Mouse (Mus musculus) CH12.LX (cell line): ENCODE measurements at regions not wholly inside any gene's neighbourhood (a gene's known extent, or its start where the extent isn't known, plus 50 kb on each side); places are given as distances from the start of the nearest gene placed in this dataset.

Experiments
- DNase-seq: peaks from one replicate; pipeline ENCODE4 v3.0.0-alpha.2; 2013; ENCODE audit errors: extremely low read depth
- H3K27ac ChIP-seq: 2 replicates; pipeline ENCODE4 v1.5.1; 2012; ENCODE audit warnings: low read depth, mild to moderate bottlenecking, control low read depth, moderate library complexity; ENCODE audit not compliant: insufficient read depth
- H3K27me3 ChIP-seq: replicated peaks from 2 replicates; pipeline ENCODE3; 2012; ENCODE audit warnings: inconsistent platforms
- H3K36me3 ChIP-seq, 2 experiments: replicated peaks in 1 of 2; 2 replicates each; pipeline versions ENCODE3 to v1.6.1; 2012; ENCODE audit warnings: inconsistent platforms in 1 of 2, low read length in 1 of 2, mild to moderate bottlenecking in 1 of 2, mixed read lengths in 1 of 2, moderate library complexity in 1 of 2; ENCODE audit not compliant: control insufficient read depth in 1 of 2, insufficient read depth in 1 of 2
- H3K4me1 ChIP-seq, 2 experiments: 2 replicates each; pipeline ENCODE4 v1.6.1; 2012; ENCODE audit warnings: inconsistent platforms in 1 of 2, moderate library complexity in 1 of 2; ENCODE audit not compliant: insufficient read depth in 2 of 2, control insufficient read depth in 1 of 2
- H3K4me2 ChIP-seq: 2 replicates; pipeline ENCODE4 v1.6.1; 2012; ENCODE audit warnings: low read depth, mild to moderate bottlenecking, control low read depth; ENCODE audit not compliant: poor library complexity, insufficient read depth, severe bottlenecking
- H3K4me3 ChIP-seq, 3 experiments: fragments of 150-350 bp in 1 of 3; sonication (generic) in 1 of 3; replicated peaks in 1 of 3; 2 replicates each; pipeline versions ENCODE3 to v1.5.1; 2011 to 2012; ENCODE audit warnings: low read depth in 2 of 3, low read length in 2 of 3, mild to moderate bottlenecking in 2 of 3, moderate library complexity in 2 of 3, control low read depth in 1 of 3, improper control_type of control experiment in 1 of 3, inconsistent platforms in 1 of 3, mixed read lengths in 1 of 3; ENCODE audit not compliant: poor library complexity in 1 of 3
- H3K79me2 ChIP-seq: replicated peaks from 2 replicates; pipeline ENCODE4 v1.6.1; 2012; ENCODE audit warnings: mild to moderate bottlenecking, moderate library complexity; ENCODE audit not compliant: control insufficient read depth, poor library complexity, insufficient read depth, severe bottlenecking; ENCODE audit errors: extremely low read depth
- H3K9ac ChIP-seq: 2 replicates; pipeline ENCODE4 v1.6.1; 2012; ENCODE audit warnings: low read depth, mild to moderate bottlenecking, control low read depth, moderate library complexity; ENCODE audit not compliant: insufficient read depth
- H3K9me3 ChIP-seq: replicated peaks from 2 replicates; pipeline ENCODE3; 2012; ENCODE audit warnings: low read length, inconsistent platforms, mixed read lengths
- BHLHE40 ChIP-seq: IDR thresholded peaks from 2 replicates; pipeline ENCODE4 v1.6.1; 2011; ENCODE audit warnings: mild to moderate bottlenecking, low read depth, low read length, improper control_type of control experiment
- CHD1 ChIP-seq: IDR thresholded peaks from 2 replicates; pipeline ENCODE4 v1.6.1; 2012; ENCODE audit warnings: low read depth, low read length, improper control_type of control experiment, inconsistent platforms
- E2F4 ChIP-seq: IDR thresholded peaks from 2 replicates; pipeline ENCODE4 v1.6.1; 2011; ENCODE audit warnings: low read depth, low read length, improper control_type of control experiment; ENCODE audit not compliant: insufficient replicate concordance
- ELF1 ChIP-seq: IDR thresholded peaks from 2 replicates; pipeline ENCODE4 v1.6.1; 2014; ENCODE audit warnings: low read depth, mild to moderate bottlenecking, inconsistent platforms, low read length, improper control_type of control experiment
- ETS1 ChIP-seq: conservative IDR thresholded peaks from 2 replicates; pipeline ENCODE4 v1.6.1; 2012; ENCODE audit warnings: low read depth, mild to moderate bottlenecking, inconsistent platforms, low read length, improper control_type of control experiment, moderate library complexity
- HCFC1 ChIP-seq: IDR thresholded peaks from 2 replicates; pipeline ENCODE4 v1.6.1; 2012; ENCODE audit warnings: low read depth, mild to moderate bottlenecking, inconsistent platforms, low read length, improper control_type of control experiment
- IRF4 ChIP-seq: IDR thresholded peaks from 2 replicates; pipeline ENCODE4 v1.6.1; 2014; ENCODE audit warnings: low read depth, mild to moderate bottlenecking, inconsistent platforms, low read length, improper control_type of control experiment
- JUN ChIP-seq: IDR thresholded peaks from 2 replicates; pipeline ENCODE4 v1.6.1; 2011; ENCODE audit warnings: low read depth, mild to moderate bottlenecking, low read length, improper control_type of control experiment, moderate library complexity; ENCODE audit not compliant: insufficient read depth
- JUND ChIP-seq: conservative IDR thresholded peaks from 2 replicates; pipeline ENCODE4 v1.6.1; 2011; ENCODE audit warnings: low read depth, low read length, improper control_type of control experiment
- KAT2A ChIP-seq: IDR thresholded peaks from 2 replicates; pipeline ENCODE4 v1.6.1; 2012; ENCODE audit warnings: low read length, improper control_type of control experiment, inconsistent platforms; ENCODE audit not compliant: insufficient replicate concordance
- MAX ChIP-seq: IDR thresholded peaks from 2 replicates; pipeline ENCODE4 v1.6.1; 2011; ENCODE audit warnings: low read length, improper control_type of control experiment
- MAZ ChIP-seq: IDR thresholded peaks from 2 replicates; pipeline ENCODE4 v1.6.1; 2012; ENCODE audit warnings: low read depth, mild to moderate bottlenecking, inconsistent platforms, low read length, improper control_type of control experiment, moderate library complexity
- MYC ChIP-seq: IDR thresholded peaks from 2 replicates; pipeline ENCODE4 v1.6.1; 2011; ENCODE audit warnings: low read depth, mild to moderate bottlenecking, improper control_type of control experiment, low read length
- NELFE ChIP-seq: IDR thresholded peaks from 2 replicates; pipeline ENCODE4 v1.6.1; 2011; ENCODE audit warnings: low read depth, low read length, improper control_type of control experiment
- NRF1 ChIP-seq: IDR thresholded peaks from 2 replicates; pipeline ENCODE4 v1.6.1; 2014; ENCODE audit warnings: low read depth, mild to moderate bottlenecking, inconsistent platforms, low read length, improper control_type of control experiment, moderate library complexity
- PAX5 ChIP-seq: IDR thresholded peaks from 2 replicates; pipeline ENCODE4 v1.6.1; 2012; ENCODE audit warnings: low read length, inconsistent platforms, mixed read lengths
- RAD21 ChIP-seq: IDR thresholded peaks from 2 replicates; pipeline ENCODE4 v1.6.1; 2011; ENCODE audit warnings: low read depth, mild to moderate bottlenecking, low read length, improper control_type of control experiment, moderate library complexity
- SMC3 ChIP-seq: IDR thresholded peaks from 2 replicates; pipeline ENCODE4 v1.6.1; 2011; ENCODE audit warnings: low read depth, low read length, improper control_type of control experiment
- TBP ChIP-seq: conservative IDR thresholded peaks from 2 replicates; pipeline ENCODE4 v1.6.1; 2011; ENCODE audit warnings: low read depth, low read length, improper control_type of control experiment
- UBTF ChIP-seq: IDR thresholded peaks from 2 replicates; pipeline ENCODE4 v1.6.1; 2012; ENCODE audit warnings: low read depth, mild to moderate bottlenecking, inconsistent platforms, low read length, improper control_type of control experiment, moderate library complexity
- USF1 ChIP-seq: IDR thresholded peaks from 2 replicates; pipeline ENCODE4 v1.6.1; 2014; ENCODE audit warnings: low read depth, mild to moderate bottlenecking, inconsistent platforms, low read length, improper control_type of control experiment
- USF2 ChIP-seq: conservative IDR thresholded peaks from 2 replicates; pipeline ENCODE4 v1.6.1; 2011; ENCODE audit warnings: low read depth, low read length, improper control_type of control experiment
- ZC3H11A ChIP-seq: IDR thresholded peaks from 2 replicates; pipeline ENCODE4 v1.6.1; 2012; ENCODE audit warnings: low read depth, mild to moderate bottlenecking, inconsistent platforms, low read length, improper control_type of control experiment
- ZMIZ1 ChIP-seq: IDR thresholded peaks from 2 replicates; pipeline ENCODE4 v1.6.1; 2012; ENCODE audit warnings: low read depth, mild to moderate bottlenecking, inconsistent platforms, low read length, improper control_type of control experiment
- dilution Hi-C: fragments of 300-500 bp; cut with MboI; formaldehyde crosslinking; loops from 2 replicates; pipeline ENCODE4 v1.14.3; 2020; ENCODE audit warnings: low sequenced_read_pairs; ENCODE audit not compliant: extremely low pct_unique_long_range_greater_than_20kb, extremely low pct_ligation_motif_present
- in situ Hi-C: fragments of 300-500 bp; cut with MboI; formaldehyde crosslinking; loops from 3 replicates; pipeline ENCODE4 v1.14.3; 2019; ENCODE audit warnings: low sequenced_read_pairs, low pct_ligation_motif_present, low pct_unique_long_range_greater_than_20kb, mixed read lengths

DNA sequence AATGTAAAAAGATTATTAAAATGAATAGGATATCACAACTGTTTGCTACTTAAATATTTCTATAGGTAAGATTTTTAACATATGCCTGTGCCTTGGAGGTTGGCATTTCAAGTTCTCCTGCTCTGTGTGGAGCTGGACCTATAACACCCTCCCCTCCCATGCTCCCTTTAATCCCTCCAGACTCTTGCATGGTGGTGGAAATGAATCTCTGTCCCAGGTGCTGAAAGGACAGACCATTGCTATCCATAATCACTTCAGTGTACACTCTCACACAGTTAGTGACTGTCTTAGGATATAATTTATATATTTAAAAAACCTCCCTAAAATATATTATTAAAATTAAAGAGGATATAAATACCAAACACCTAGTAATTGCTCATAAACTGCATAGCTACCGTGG, 244.5 kb upstream of the Dnajc19 start:
- Histone ChIP-seq H3K27ac (no peak overlapping the region), H3K9me3 (no peaks in the 10 kb centered on the region), H3K4me2 (no peak overlapping the region), H3K79me2 (no peaks in the 10 kb centered on the region), H3K4me1 (0 out of 4 replicates have a peak, but pooled peaks cover 0 to 3% of the 10 kb centered on the region in 2 experiments), H3K27me3 (no peaks in the 10 kb centered on the region), H3K4me3 (no peak overlapping the region), H3K36me3 (no peaks in the 10 kb centered on the region), H3K9ac (no peak overlapping the region)
- in situ Hi-C loops (loop anchor here (25.0 kb wide), 1 partner anchor 1162 kb away; no protein-coding TSS in a partner anchor), dilution Hi-C loops (no loop called here)
- no peak for DNase-seq
- no peak for TF ChIP-seq MAZ
- no peak for TF ChIP-seq KAT2A
- no peak for TF ChIP-seq E2F4
- TF ChIP-seq RAD21 = no peak
- no peak for TF ChIP-seq MYC
- TF ChIP-seq IRF4 = no peak
- no peak for TF ChIP-seq ZMIZ1
- no peak for TF ChIP-seq NRF1
- no peak for TF ChIP-seq BHLHE40
- TF ChIP-seq TBP = no peak
- no peak for TF ChIP-seq ELF1
- TF ChIP-seq SMC3 = no peak

DNA sequence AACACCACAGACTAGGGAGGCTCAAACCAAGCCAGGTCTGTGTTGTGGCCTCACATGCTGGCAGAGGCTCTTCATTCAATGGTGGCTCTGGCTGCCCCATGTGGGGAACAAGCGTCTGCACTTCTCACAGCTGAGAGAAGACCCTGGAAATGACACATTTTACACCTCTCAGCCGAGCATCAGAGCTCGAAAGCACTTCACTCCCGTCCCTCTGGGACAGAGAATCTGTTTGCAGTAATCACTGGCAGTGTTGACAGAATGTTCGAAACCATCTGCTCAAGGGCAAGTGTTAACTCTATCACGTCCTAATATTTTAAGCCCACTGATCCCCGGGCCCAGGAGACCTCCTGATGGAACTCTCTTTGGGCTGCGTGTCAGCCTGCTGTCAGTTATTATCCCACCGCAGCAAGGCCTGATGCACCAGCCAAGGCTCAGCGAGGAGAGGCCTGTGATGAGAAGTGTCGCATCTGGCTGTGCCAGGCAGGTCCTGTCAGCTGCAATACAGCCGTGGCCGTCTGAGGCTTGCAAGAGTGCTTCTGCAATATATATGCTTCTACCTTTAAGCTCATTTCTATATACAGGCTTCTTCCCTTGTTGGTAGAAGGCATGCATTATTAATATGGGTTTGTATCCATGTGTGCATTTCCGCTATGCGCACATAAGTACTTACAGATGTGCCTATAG, 241.5 kb upstream of the Dnajc19 start:
- no peaks in the 10 kb centered on the region for H3K79me2 ChIP-seq
- H3K36me3 ChIP-seq = no peaks in the 10 kb centered on the region
- no peaks in the 10 kb centered on the region for H3K27me3 ChIP-seq
- DNase-seq = no peak
- H3K9ac ChIP-seq = no peak overlapping the region
- no peak overlapping the region for H3K4me2 ChIP-seq
- TF ChIP-seq ETS1 (no peak), TBP (no peak)
- dilution Hi-C loops (no loop called here), in situ Hi-C loops (no loop called here)
- no peaks in the 10 kb centered on the region for H3K9me3 ChIP-seq
- H3K4me1 ChIP-seq = 0 out of 4 replicates have a peak, but pooled peaks cover 0 to 3% of the 10 kb centered on the region in 2 experiments
- no peak overlapping the region for H3K4me3 ChIP-seq
- no peak overlapping the region for H3K27ac ChIP-seq

DNA sequence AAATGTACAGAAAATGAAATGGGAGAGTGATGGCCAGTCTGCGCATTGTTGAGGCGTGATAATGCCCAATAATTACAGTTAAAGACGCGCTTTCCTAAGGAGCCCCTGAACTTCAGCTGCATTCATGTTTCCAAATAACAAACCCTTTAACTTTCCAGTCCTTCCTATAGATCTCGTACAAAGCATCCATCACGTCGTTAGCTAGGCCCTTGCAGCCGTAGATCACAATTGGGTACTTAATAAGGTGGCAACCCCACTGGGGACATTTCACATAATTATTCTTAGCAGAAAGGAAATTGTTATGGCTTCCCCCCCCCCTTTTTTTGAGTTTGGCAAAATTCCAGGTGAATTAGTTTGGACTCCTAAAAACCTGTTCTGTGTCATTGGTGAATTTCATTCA, 233.7 kb upstream of the Dnajc19 start:
- Histone ChIP-seq H3K27ac (no peak overlapping the region), H3K9ac (no peak overlapping the region)
- no peak for DNase-seq
- no peak for TF ChIP-seq USF1
- TF ChIP-seq ZC3H11A = no peak
- no peak for TF ChIP-seq USF2
- no peak for TF ChIP-seq CHD1
- TF ChIP-seq HCFC1 = no peak
- no peak for TF ChIP-seq SMC3
- TF ChIP-seq ETS1 = no peak
- no peak for TF ChIP-seq IRF4
- TF ChIP-seq TBP = no peak
- TF ChIP-seq PAX5 = no peak
- no peak for TF ChIP-seq JUN
- TF ChIP-seq UBTF = no peak
- no peak for TF ChIP-seq NELFE
- TF ChIP-seq MAX = no peak
- no peak for TF ChIP-seq JUND
- TF ChIP-seq, all 38 proteins: peak for 0
- in situ Hi-C loops (no loop called here), dilution Hi-C loops (no loop called here)
- Histone ChIP-seq H3K4me2 (no peak overlapping the region), H3K79me2 (no peaks in the 10 kb centered on the region), H3K36me3 (no peaks in the 10 kb centered on the region), H3K27me3 (no peaks in the 10 kb centered on the region), H3K4me3 (no peak overlapping the region), H3K9me3 (no peaks in the 10 kb centered on the region), H3K4me1 (no peaks in the 10 kb centered on the region)
